Mouse (Mus musculus): ENCODE measurements around the gene Smarca2.

GRCm38 (mm10) chr19:26769609-26770500 is 165.0 kb downstream of the Smarca2 start:
- TF ChIP-seq POLR2A (IDR thresholded peaks at IDR 0.05; ENCODE audit: low read depth, low read length) = no peak
- no peak for TF ChIP-seq CTCF (IDR thresholded peaks at IDR 0.05; ENCODE audit: extremely low read depth, insufficient read length, insufficient replicate concordance, low read depth, low read length)

Data from small intestine, adult 2 months (tissue).